Mouse (Mus musculus): Measurements from ENCODE around the gene Smim11. TPM values are rescaled to one million over a fixed set of nuclear protein-coding genes. Genes with fewer than 3 reads are reported as not detected.

The Smim11 gene
- 133 and 145 TPM in 2 replicates for polyA plus RNA-seq (2015; fragmentation: Nextera tagmentation; extraction: Ambion mirVana)

- 7% methylated on average over 32 of the region's 32 CpGs for WGBS
- ATAC-seq (replicated peaks; ENCODE audit: low FRiP score, low read depth) = peak; percentile 90
- H3K36me3 ChIP-seq (ENCODE audit: insufficient read depth, low read length) = 0 out of 2 replicates have a peak, but pooled peaks cover 7% of the 10 kb centered on the region
Observed at GRCm38 (mm10) chr16:92300649-92301411, at the start of gene Smim11. Smim11 (plus strand) TSS chr16:92301286.

GRCm38 (mm10) chr16:92254316-92254715 is 46.8 kb upstream of the Smim11 start:
- H3K9me3 ChIP-seq (replicated peaks; ENCODE audit: low read length) = no peaks in the 10 kb centered on the region
- ATAC-seq (replicated peaks; ENCODE audit: low FRiP score, low read depth) = no peak
- no peaks in the 10 kb centered on the region for H3K4me1 ChIP-seq (replicated peaks; ENCODE audit: insufficient read depth, low read length)
- H3K4me2 ChIP-seq (ENCODE audit: low read length) = no peak overlapping the region
- H3K27me3 ChIP-seq (ENCODE audit: insufficient read depth, low read length) = no peaks in the 10 kb centered on the region
- WGBS = 75% methylated on average over 3 of the region's 3 CpGs
- DNase-seq (ENCODE audit: low spot score) = no peak
- H3K27ac ChIP-seq = no peak overlapping the region
- H3K4me3 ChIP-seq (replicated peaks; ENCODE audit: low read depth, low read length) = no peak overlapping the region
- TF ChIP-seq CTCF (IDR thresholded peaks at IDR 0.05; ENCODE audit: low read depth) = no peak
- H3K9ac ChIP-seq (ENCODE audit: low read depth, low read length) = no peak overlapping the region
- H3K36me3 ChIP-seq (ENCODE audit: insufficient read depth, low read length) = no peaks in the 10 kb centered on the region

More at GRCm38 (mm10) chr16:92300649-92301411, at the start of gene Smim11:
- H3K27ac ChIP-seq = peak within 1 kb of the TSS; percentile 65
- peak within 1 kb of the TSS; percentile 92 for H3K4me2 ChIP-seq (ENCODE audit: low read length)
- TF ChIP-seq CTCF (IDR thresholded peaks at IDR 0.05; ENCODE audit: low read depth) = no peak
- peak within 1 kb of the TSS; percentile 69 for H3K9ac ChIP-seq (ENCODE audit: low read depth, low read length)
- H3K27me3 ChIP-seq (ENCODE audit: insufficient read depth, low read length) = no peaks in the 10 kb centered on the region
- no peaks in the 10 kb centered on the region for H3K9me3 ChIP-seq (replicated peaks; ENCODE audit: low read length)
- peak within 1 kb of the TSS; percentile 74 for H3K4me3 ChIP-seq (replicated peaks; ENCODE audit: low read depth, low read length)
- H3K4me1 ChIP-seq (replicated peaks; ENCODE audit: insufficient read depth, low read length) = peaks cover 14% of the 10 kb centered on the region; the same call in 1 of the 2 replicates
- peak; percentile 98 for DNase-seq (ENCODE audit: low spot score)

- Histone ChIP-seq H3K36me3 (ENCODE audit: insufficient read depth, low read length) (no peaks in the 10 kb centered on the region), H3K27ac (no peak overlapping the region), H3K9ac (ENCODE audit: low read depth, low read length) (no peak overlapping the region), H3K4me2 (ENCODE audit: low read length) (no peak overlapping the region), H3K4me1 (replicated peaks; ENCODE audit: insufficient read depth, low read length) (no peaks in the 10 kb centered on the region; the same call in 1 of the 2 replicates), H3K4me3 (replicated peaks; ENCODE audit: low read depth, low read length) (no peak overlapping the region), H3K9me3 (replicated peaks; ENCODE audit: low read length) (no peaks in the 10 kb centered on the region), H3K27me3 (ENCODE audit: insufficient read depth, low read length) (no peaks in the 10 kb centered on the region)
- peak; percentile 22 for DNase-seq (ENCODE audit: low spot score)
- ATAC-seq (replicated peaks; ENCODE audit: low FRiP score, low read depth) = no peak
- TF ChIP-seq CTCF (IDR thresholded peaks at IDR 0.05; ENCODE audit: low read depth) = no peak
- WGBS = 65% methylated on average over 12 of the region's 12 CpGs
Observed at GRCm38 (mm10) chr16:92267861-92268260, 33.2 kb upstream of the Smim11 start.

- Histone ChIP-seq H3K27ac (no peak overlapping the region), H3K4me2 (ENCODE audit: low read length) (no peak overlapping the region), H3K9me3 (replicated peaks; ENCODE audit: low read length) (no peaks in the 10 kb centered on the region), H3K27me3 (ENCODE audit: insufficient read depth, low read length) (no peaks in the 10 kb centered on the region), H3K9ac (ENCODE audit: low read depth, low read length) (no peak overlapping the region), H3K4me3 (replicated peaks; ENCODE audit: low read depth, low read length) (no peak overlapping the region), H3K4me1 (replicated peaks; ENCODE audit: insufficient read depth, low read length) (no peaks in the 10 kb centered on the region), H3K36me3 (ENCODE audit: insufficient read depth, low read length) (no peaks in the 10 kb centered on the region)
- TF ChIP-seq CTCF (IDR thresholded peaks at IDR 0.05; ENCODE audit: low read depth) = no peak
- DNase-seq (ENCODE audit: low spot score) (no peak), ATAC-seq (replicated peaks; ENCODE audit: low FRiP score, low read depth) (no peak)
- 87% methylated on average over 5 of the region's 5 CpGs for WGBS
Observed at GRCm38 (mm10) chr16:92274516-92274915, 26.6 kb upstream of the Smim11 start.

- DNase-seq (ENCODE audit: low spot score) = no peak
Observed at GRCm38 (mm10) chr16:92275526-92275925, 25.6 kb upstream of the Smim11 start.

GRCm38 (mm10) chr16:92282671-92283070 is 18.4 kb upstream of the Smim11 start:
- Histone ChIP-seq H3K36me3 (ENCODE audit: insufficient read depth, low read length) (no peaks in the 10 kb centered on the region), H3K9me3 (replicated peaks; ENCODE audit: low read length) (no peaks in the 10 kb centered on the region), H3K9ac (ENCODE audit: low read depth, low read length) (no peak overlapping the region), H3K4me3 (replicated peaks; ENCODE audit: low read depth, low read length) (no peak overlapping the region), H3K4me1 (replicated peaks; ENCODE audit: insufficient read depth, low read length) (no peaks in the 10 kb centered on the region), H3K4me2 (ENCODE audit: low read length) (no peak overlapping the region), H3K27me3 (ENCODE audit: insufficient read depth, low read length) (no peaks in the 10 kb centered on the region), H3K27ac (no peak overlapping the region)
- no peak for ATAC-seq (replicated peaks; ENCODE audit: low FRiP score, low read depth)
- DNase-seq (ENCODE audit: low spot score) = no peak
- whole genome bisulfite sequencing = 77% methylated on average over 5 of the region's 5 CpGs
- TF ChIP-seq CTCF (IDR thresholded peaks at IDR 0.05; ENCODE audit: low read depth) = no peak

More at GRCm38 (mm10) chr16:92275526-92275925, 25.6 kb upstream of the Smim11 start:
- no peak overlapping the region for H3K4me3 ChIP-seq (replicated peaks; ENCODE audit: low read depth, low read length)
- no peaks in the 10 kb centered on the region for H3K27me3 ChIP-seq (ENCODE audit: insufficient read depth, low read length)
- no peak overlapping the region for H3K9ac ChIP-seq (ENCODE audit: low read depth, low read length)
- H3K4me2 ChIP-seq (ENCODE audit: low read length) = no peak overlapping the region
- H3K4me1 ChIP-seq (replicated peaks; ENCODE audit: insufficient read depth, low read length) = no peaks in the 10 kb centered on the region
- no peaks in the 10 kb centered on the region for H3K36me3 ChIP-seq (ENCODE audit: insufficient read depth, low read length)
- TF ChIP-seq CTCF (IDR thresholded peaks at IDR 0.05; ENCODE audit: low read depth) = no peak
- H3K9me3 ChIP-seq (replicated peaks; ENCODE audit: low read length) = no peaks in the 10 kb centered on the region
- H3K27ac ChIP-seq = no peak overlapping the region
- 81% methylated on average over 4 of the region's 4 CpGs for WGBS
- ATAC-seq (replicated peaks; ENCODE audit: low FRiP score, low read depth) = no peak

Data from kidney, postnatal 0 days (tissue).